Mouse (Mus musculus): ENCODE results near the gene Kcnip4. TPM values are rescaled to one million over a fixed set of nuclear protein-coding genes. Genes with fewer than 3 reads are reported as not detected.

Kcnip4 gene
- polyA plus RNA-seq, 1 experiment from 2014 or later: 0.15 TPM

GRCm38 (mm10) chr5:49460643-49461276 lies 63.9 kb downstream of the Kcnip4 start:
- 60% methylated on average over 6 of the region's 6 CpGs for WGBS (ENCODE audit: insufficient replicate concordance)
- no peak for DNase-seq
- no peaks in the 10 kb centered on the region for H3K36me3 ChIP-seq

GRCm38 (mm10) chr5:49453100-49453499 lies 71.6 kb downstream of the Kcnip4 start:
- no peaks in the 10 kb centered on the region for H3K36me3 ChIP-seq
- no peak overlapping the region for H3K4me2 ChIP-seq
- no peaks in the 10 kb centered on the region for H3K4me1 ChIP-seq (replicated peaks)
- H3K27me3 ChIP-seq: no peaks in the 10 kb centered on the region
- WGBS (ENCODE audit: insufficient replicate concordance): 60% methylated on average over 3 of the region's 3 CpGs
- ATAC-seq (ENCODE audit: low read depth) (no peak), DNase-seq (no peak)
- H3K27ac ChIP-seq: no peak overlapping the region
- no peak overlapping the region for H3K9ac ChIP-seq
- H3K4me3 ChIP-seq (replicated peaks): no peak overlapping the region
- no peaks in the 10 kb centered on the region for H3K9me3 ChIP-seq (replicated peaks)

More at GRCm38 (mm10) chr5:49460643-49461276, 63.9 kb downstream of the Kcnip4 start:
- Histone ChIP-seq H3K9ac (no peak overlapping the region), H3K27me3 (no peaks in the 10 kb centered on the region), H3K4me2 (no peak overlapping the region), H3K9me3 (replicated peaks) (no peaks in the 10 kb centered on the region), H3K27ac (no peak overlapping the region), H3K4me3 (replicated peaks) (no peak overlapping the region), H3K4me1 (replicated peaks) (no peaks in the 10 kb centered on the region)
- no peak for ATAC-seq (ENCODE audit: low read depth)

DNA sequence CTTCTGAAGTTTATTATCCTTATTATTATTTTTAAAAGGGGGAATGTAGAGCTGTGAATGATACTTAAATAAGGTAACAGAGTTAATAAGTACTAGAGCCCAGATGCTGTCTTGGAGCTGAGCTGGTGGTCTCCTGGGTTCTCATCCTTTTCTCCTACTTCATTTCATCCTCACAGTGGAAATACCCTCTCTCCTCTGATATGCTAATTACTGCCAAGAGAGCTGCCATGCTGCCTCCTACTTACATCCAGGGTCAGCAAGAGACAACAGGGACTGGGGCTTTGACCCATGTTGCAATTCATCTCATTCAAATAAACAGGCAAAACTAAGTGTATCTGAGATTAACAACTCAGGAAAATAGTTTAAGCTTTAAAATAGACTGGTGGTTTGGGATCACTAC lies 73.4 kb downstream of the Kcnip4 start:
- H3K27ac ChIP-seq: no peak overlapping the region
- no peak overlapping the region for H3K4me2 ChIP-seq
- no peaks in the 10 kb centered on the region for H3K36me3 ChIP-seq
- H3K9me3 ChIP-seq (replicated peaks): no peaks in the 10 kb centered on the region
- no peak overlapping the region for H3K4me3 ChIP-seq (replicated peaks)
- DNase-seq (no peak), ATAC-seq (ENCODE audit: low read depth) (no peak)
- H3K4me1 ChIP-seq (replicated peaks): no peaks in the 10 kb centered on the region
- H3K9ac ChIP-seq: no peak overlapping the region
- H3K27me3 ChIP-seq: no peaks in the 10 kb centered on the region

GRCm38 (mm10) chr5:49450876-49451275 lies 73.8 kb downstream of the Kcnip4 start:
- DNase-seq (no peak), ATAC-seq (ENCODE audit: low read depth) (no peak)
- H3K9me3 ChIP-seq (replicated peaks): no peaks in the 10 kb centered on the region
- no peak overlapping the region for H3K4me3 ChIP-seq (replicated peaks)
- H3K4me1 ChIP-seq (replicated peaks): no peaks in the 10 kb centered on the region
- no peaks in the 10 kb centered on the region for H3K27me3 ChIP-seq
- no peaks in the 10 kb centered on the region for H3K36me3 ChIP-seq
- H3K9ac ChIP-seq: no peak overlapping the region
- H3K27ac ChIP-seq: no peak overlapping the region
- no peak overlapping the region for H3K4me2 ChIP-seq
- WGBS (ENCODE audit: insufficient replicate concordance): 63% methylated on average over 3 of the region's 3 CpGs

- Histone ChIP-seq H3K4me2 (no peak overlapping the region), H3K4me3 (replicated peaks) (no peak overlapping the region), H3K9me3 (replicated peaks) (no peaks in the 10 kb centered on the region), H3K36me3 (no peaks in the 10 kb centered on the region), H3K27ac (no peak overlapping the region), H3K9ac (no peak overlapping the region), H3K4me1 (replicated peaks) (no peaks in the 10 kb centered on the region), H3K27me3 (no peaks in the 10 kb centered on the region)
- no peak for DNase-seq
- ATAC-seq (ENCODE audit: low read depth): no peak
- WGBS (ENCODE audit: insufficient replicate concordance): 43% methylated on average over 2 of the region's 2 CpGs
Measured at GRCm38 (mm10) chr5:49437236-49437635, 87.5 kb downstream of the Kcnip4 start.

GRCm38 (mm10) chr5:49427689-49428088 lies 97.0 kb downstream of the Kcnip4 start:
- Histone ChIP-seq H3K27ac (no peak overlapping the region), H3K27me3 (no peaks in the 10 kb centered on the region)
- no peak for DNase-seq

DNA sequence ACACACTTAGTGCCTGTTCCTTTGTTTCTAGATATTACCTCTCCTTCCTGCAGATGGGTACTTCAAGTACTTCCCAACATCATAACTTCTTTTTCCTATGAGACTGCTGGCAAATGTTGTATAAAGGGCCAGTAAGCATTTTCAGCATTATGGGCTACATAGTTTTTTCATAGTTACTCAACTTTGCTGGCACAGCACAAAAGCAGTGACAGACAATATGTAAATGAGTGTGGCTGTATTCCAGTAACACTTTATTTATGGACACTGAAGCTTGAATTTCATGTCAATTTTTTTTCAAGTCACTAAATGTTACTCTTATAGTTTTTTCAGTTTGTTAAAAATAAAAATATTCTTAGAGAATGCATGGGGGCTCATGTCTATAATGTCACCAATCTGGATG lies 105.0 kb downstream of the Kcnip4 start:
- DNase-seq: no peak
- Histone ChIP-seq H3K9ac (no peak overlapping the region), H3K9me3 (replicated peaks) (no peaks in the 10 kb centered on the region), H3K27ac (no peak overlapping the region), H3K4me2 (no peak overlapping the region), H3K27me3 (no peaks in the 10 kb centered on the region), H3K36me3 (no peaks in the 10 kb centered on the region), H3K4me1 (replicated peaks) (no peaks in the 10 kb centered on the region), H3K4me3 (replicated peaks) (no peak overlapping the region)
- ATAC-seq (ENCODE audit: low read depth): no peak

More at GRCm38 (mm10) chr5:49427689-49428088, 97.0 kb downstream of the Kcnip4 start:
- H3K4me1 ChIP-seq (replicated peaks): no peaks in the 10 kb centered on the region
- H3K36me3 ChIP-seq: no peaks in the 10 kb centered on the region
- no peak for ATAC-seq (ENCODE audit: low read depth)
- H3K9ac ChIP-seq: no peak overlapping the region
- H3K4me2 ChIP-seq: no peak overlapping the region
- no peaks in the 10 kb centered on the region for H3K9me3 ChIP-seq (replicated peaks)
- no peak overlapping the region for H3K4me3 ChIP-seq (replicated peaks)

DNA sequence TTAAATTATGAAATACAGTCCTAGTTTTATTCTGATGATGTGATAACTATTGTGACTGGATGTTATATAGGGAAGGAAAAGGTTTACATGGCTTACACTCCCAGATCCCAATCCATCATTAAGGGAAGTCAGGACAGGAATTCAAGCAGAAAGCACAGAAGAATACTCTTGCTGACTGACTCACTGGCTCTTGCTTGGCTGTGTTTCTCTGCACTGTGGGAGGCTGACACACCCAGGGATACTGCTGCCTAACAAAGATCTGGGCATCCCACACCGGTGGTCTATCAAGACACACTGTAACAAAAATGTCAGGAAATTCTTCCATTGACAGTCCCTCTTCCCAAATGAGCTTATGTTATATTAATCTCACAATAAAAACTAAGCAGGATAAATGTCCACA lies 116.4 kb downstream of the Kcnip4 start:
- H3K27ac ChIP-seq: no peak overlapping the region
- no peaks in the 10 kb centered on the region for H3K36me3 ChIP-seq
- no peak overlapping the region for H3K4me2 ChIP-seq
- 57% methylated on average over 1 of the region's 1 CpGs for WGBS (ENCODE audit: insufficient replicate concordance)
- no peaks in the 10 kb centered on the region for H3K4me1 ChIP-seq (replicated peaks)
- H3K9ac ChIP-seq: no peak overlapping the region
- no peak for DNase-seq
- no peaks in the 10 kb centered on the region for H3K27me3 ChIP-seq
- H3K9me3 ChIP-seq (replicated peaks): no peaks in the 10 kb centered on the region
- H3K4me3 ChIP-seq (replicated peaks): no peak overlapping the region
- no peak for ATAC-seq (ENCODE audit: low read depth)

- no peak overlapping the region for H3K27ac ChIP-seq
- 34% methylated on average over 3 of the region's 3 CpGs for WGBS (ENCODE audit: insufficient replicate concordance)
- no peak overlapping the region for H3K4me2 ChIP-seq
- no peak for DNase-seq
- ATAC-seq (ENCODE audit: low read depth): no peak
- no peak overlapping the region for H3K4me3 ChIP-seq (replicated peaks)
- no peak overlapping the region for H3K9ac ChIP-seq
- no peaks in the 10 kb centered on the region for H3K27me3 ChIP-seq
- H3K9me3 ChIP-seq (replicated peaks): no peaks in the 10 kb centered on the region
- no peaks in the 10 kb centered on the region for H3K36me3 ChIP-seq
- H3K4me1 ChIP-seq (replicated peaks): no peaks in the 10 kb centered on the region
Measured at GRCm38 (mm10) chr5:49370543-49371076, 154.1 kb downstream of the Kcnip4 start.

- DNase-seq (no peak), ATAC-seq (ENCODE audit: low read depth) (no peak)
- H3K27me3 ChIP-seq: no peaks in the 10 kb centered on the region
- H3K4me3 ChIP-seq (replicated peaks): no peak overlapping the region
- no peaks in the 10 kb centered on the region for H3K4me1 ChIP-seq (replicated peaks)
- WGBS (ENCODE audit: insufficient replicate concordance): 38% methylated on average over 13 of the region's 13 CpGs
- H3K9ac ChIP-seq: no peak overlapping the region
- H3K4me2 ChIP-seq: no peak overlapping the region
- H3K9me3 ChIP-seq (replicated peaks): no peaks in the 10 kb centered on the region
- no peak overlapping the region for H3K27ac ChIP-seq
- H3K36me3 ChIP-seq: no peaks in the 10 kb centered on the region
Measured at GRCm38 (mm10) chr5:49368636-49369423, 155.9 kb downstream of the Kcnip4 start.

GRCm38 (mm10) chr5:49356381-49356780 lies 168.3 kb downstream of the Kcnip4 start:
- Histone ChIP-seq H3K4me3 (replicated peaks) (no peak overlapping the region), H3K9me3 (replicated peaks) (0 out of 2 replicates have a peak, but pooled peaks cover 3% of the 10 kb centered on the region), H3K4me2 (no peak overlapping the region), H3K9ac (no peak overlapping the region), H3K4me1 (replicated peaks) (no peaks in the 10 kb centered on the region), H3K27me3 (no peaks in the 10 kb centered on the region), H3K36me3 (no peaks in the 10 kb centered on the region), H3K27ac (no peak overlapping the region)
- WGBS (ENCODE audit: insufficient replicate concordance): 59% methylated on average over 3 of the region's 3 CpGs
- ATAC-seq (ENCODE audit: low read depth): no peak
- DNase-seq: no peak

- H3K9me3 ChIP-seq (replicated peaks): 0 out of 2 replicates have a peak, but pooled peaks cover 3% of the 10 kb centered on the region
- 65% methylated on average over 5 of the region's 5 CpGs for WGBS (ENCODE audit: insufficient replicate concordance)
- no peaks in the 10 kb centered on the region for H3K36me3 ChIP-seq
- DNase-seq (no peak), ATAC-seq (ENCODE audit: low read depth) (no peak)
- no peaks in the 10 kb centered on the region for H3K27me3 ChIP-seq
- no peaks in the 10 kb centered on the region for H3K4me1 ChIP-seq (replicated peaks)
- no peak overlapping the region for H3K4me3 ChIP-seq (replicated peaks)
- no peak overlapping the region for H3K9ac ChIP-seq
- H3K4me2 ChIP-seq: no peak overlapping the region
- no peak overlapping the region for H3K27ac ChIP-seq
Measured at GRCm38 (mm10) chr5:49352061-49352460, 172.6 kb downstream of the Kcnip4 start.

All from liver, embryonic 13.5 days (tissue).